Mouse (Mus musculus) bone marrow, adult 2 months (tissue): ENCODE results near the gene Rabgap1l. TPM values are rescaled to one million over a fixed set of nuclear protein-coding genes. Genes with fewer than 3 reads are reported as not detected.

Experiments used
- H3K27ac ChIP-seq: fragments of 200-500 bp; 2 replicates; pipeline ENCODE4 v1.5.1; 2012; ENCODE audit warnings: low read depth, mild to moderate bottlenecking, control low read depth, inconsistent platforms, low read length; ENCODE audit not compliant: control insufficient read depth, poor library complexity, insufficient read depth
- H3K4me1 ChIP-seq: fragments of 200-500 bp; 2 replicates; pipeline ENCODE4 v1.6.1; 2011; ENCODE audit warnings: low read length; ENCODE audit not compliant: control insufficient read depth, insufficient read depth
- H3K4me3 ChIP-seq: fragments of 200-500 bp; replicated peaks from 2 replicates; pipeline ENCODE3; 2011; ENCODE audit warnings: mild to moderate bottlenecking, low read depth, low read length, control low read depth; ENCODE audit not compliant: control insufficient read depth
- CTCF ChIP-seq: fragments of 200-500 bp; IDR thresholded peaks from 2 replicates; pipeline ENCODE4 v1.5.1; 2011; ENCODE audit warnings: low read length, control low read depth; ENCODE audit not compliant: control insufficient read depth, insufficient read depth
- POLR2A ChIP-seq: fragments of 200-500 bp; IDR thresholded peaks from 2 replicates; pipeline ENCODE4 v1.6.1; 2011; ENCODE audit warnings: low read depth, mild to moderate bottlenecking, control low read depth, low read length, borderline replicate concordance; ENCODE audit not compliant: control insufficient read depth
- WGBS: fragments of 180-500 bp; shearing (Covaris S2); methylation state at CpG from one replicate; pipeline ENCODE4 v1.1.7; 2018; 5-methylcytosine and 5-hydroxymethylcytosine counted together
- polyA plus RNA-seq: library from polyadenylated mRNA; stranded (reverse); fragments of >200 nt; gene quantifications from 2 replicates; pipeline ENCODE4 v1.2.4, GENCODE M21; 2011; ENCODE audit warnings: low replicate concordance; ENCODE audit not compliant: missing spikeins, insufficient read depth, insufficient read length

Gene Rabgap1l
- polyA plus RNA-seq, 1 experiment: 73.4 TPM

DNA sequence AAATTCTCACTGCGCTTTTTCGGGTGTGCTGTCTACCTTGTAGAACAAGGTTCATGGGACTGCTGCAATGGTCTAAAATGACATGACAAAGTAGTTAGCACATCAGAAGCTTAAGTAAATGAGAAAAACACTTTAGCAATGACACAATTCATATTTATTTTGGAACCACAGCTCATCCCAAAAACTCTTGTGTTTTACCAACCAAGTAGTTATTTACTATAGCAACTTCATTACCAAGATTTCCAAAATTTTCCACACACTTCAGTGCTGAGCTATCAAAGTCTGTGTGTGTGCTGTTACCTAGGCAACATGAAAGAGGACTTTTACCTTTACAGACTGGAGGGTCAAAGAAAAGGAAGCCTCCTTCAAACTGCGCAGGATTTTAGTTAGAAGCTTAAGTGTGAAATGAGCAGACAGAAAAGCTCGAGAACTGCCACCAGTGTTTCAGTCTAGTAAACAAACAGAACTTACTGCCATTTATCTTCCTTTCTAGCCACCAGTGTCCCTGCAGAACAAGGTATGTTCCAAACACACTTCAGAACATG lies 7.3 kb downstream of the Rabgap1l start:
- TF ChIP-seq CTCF (no peak), POLR2A (no peak)
- H3K4me3 ChIP-seq: no peak overlapping the region
- no peak overlapping the region for H3K27ac ChIP-seq
- WGBS: 84% methylated on average over 4 of the region's 4 CpGs
- H3K4me1 ChIP-seq: no peaks in the 10 kb centered on the region

DNA sequence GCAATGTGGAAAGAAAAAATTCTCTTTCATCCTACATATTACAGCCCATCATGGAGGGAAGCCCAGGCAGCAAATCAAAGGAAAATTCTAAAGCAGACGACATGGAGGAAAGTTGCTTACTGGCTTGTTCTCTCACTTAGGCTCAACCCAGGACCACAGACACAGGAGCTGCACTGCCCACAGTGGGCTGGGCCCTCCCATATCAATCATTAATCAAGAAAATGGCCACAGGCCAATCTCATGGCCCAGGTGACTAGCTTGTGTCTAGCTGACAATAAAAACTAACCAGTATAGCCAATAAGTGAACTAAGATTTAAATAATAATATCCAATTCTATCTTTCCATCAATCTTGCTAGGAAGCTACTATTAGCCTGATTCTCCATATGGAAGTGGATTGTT lies 8.9 kb downstream of the Rabgap1l start:
- WGBS: 82% methylated on average over 1 of the region's 1 CpGs
- Histone ChIP-seq H3K4me3 (no peak overlapping the region), H3K4me1 (no peaks in the 10 kb centered on the region), H3K27ac (no peak overlapping the region)
- TF ChIP-seq CTCF (no peak), POLR2A (no peak)

DNA sequence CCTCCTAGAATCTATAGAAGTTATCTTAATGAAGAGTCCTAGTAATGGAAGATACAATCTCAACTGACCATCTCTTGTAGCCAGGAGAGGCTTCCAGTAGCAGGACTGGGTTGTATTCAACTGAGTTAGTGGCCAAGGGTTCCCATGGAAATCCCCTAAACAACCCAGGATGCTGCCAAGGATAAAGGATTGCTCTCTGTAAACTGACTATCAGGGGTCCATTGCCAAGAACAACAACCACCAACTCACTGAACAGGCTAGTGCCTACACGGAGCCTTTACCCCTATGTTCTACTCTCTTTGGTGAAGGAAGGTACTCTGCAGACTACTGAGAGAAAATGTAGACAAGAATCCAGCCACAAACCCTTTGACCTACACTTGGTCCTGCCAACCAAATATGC lies 18.8 kb downstream of the Rabgap1l start:
- Histone ChIP-seq H3K4me3 (no peak overlapping the region), H3K4me1 (no peaks in the 10 kb centered on the region), H3K27ac (no peak overlapping the region)
- TF ChIP-seq CTCF (no peak), POLR2A (no peak)
- WGBS: 87% methylated on average over 1 of the region's 1 CpGs

DNA sequence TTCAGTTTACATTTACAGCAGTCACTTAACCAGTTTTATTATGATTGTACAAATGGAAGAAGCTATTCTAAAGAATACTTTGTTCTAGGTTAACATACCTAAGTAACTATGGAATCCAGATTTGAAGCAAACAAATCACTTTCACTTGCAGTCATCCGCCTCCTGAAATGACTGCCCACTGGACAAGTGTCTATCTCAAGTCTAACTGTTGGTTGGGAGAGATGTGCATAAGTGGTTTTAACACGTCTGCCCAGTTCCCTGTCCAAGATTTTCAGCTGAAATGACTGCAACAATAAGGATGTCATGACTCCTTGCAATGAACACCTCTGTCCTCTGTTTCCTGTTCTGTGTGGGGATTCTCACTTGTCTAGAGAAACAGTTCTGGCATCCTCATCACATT lies 27.4 kb downstream of the Rabgap1l start:
- no peak overlapping the region for H3K27ac ChIP-seq
- TF ChIP-seq POLR2A: no peak
- TF ChIP-seq CTCF: no peak
- no peak overlapping the region for H3K4me3 ChIP-seq
- no peaks in the 10 kb centered on the region for H3K4me1 ChIP-seq
- WGBS: 78% methylated on average over 2 of the region's 2 CpGs

DNA sequence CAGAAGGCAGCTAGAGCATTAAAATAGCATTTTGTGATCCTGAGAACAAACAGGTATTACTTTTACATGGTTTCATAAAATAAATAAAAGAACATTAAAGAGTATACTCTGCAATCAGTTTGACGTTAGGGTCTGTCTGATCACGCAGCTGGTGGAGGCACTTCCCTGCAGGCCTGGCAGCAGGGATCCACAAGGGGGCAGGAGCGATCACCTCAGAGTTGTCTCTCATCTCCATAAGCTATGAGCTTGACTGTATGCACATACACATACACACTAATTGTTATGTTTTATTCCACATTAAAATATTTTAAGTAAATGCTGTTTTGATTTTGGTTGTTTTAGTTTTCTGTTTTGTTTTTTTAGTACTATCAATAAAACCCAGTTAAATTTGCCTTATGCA lies 34.8 kb downstream of the Rabgap1l start:
- TF ChIP-seq CTCF: peak; percentile 85
- no peak for TF ChIP-seq POLR2A
- no peaks in the 10 kb centered on the region; the same call in 1 of the 2 replicates for H3K4me1 ChIP-seq
- 32% methylated on average over 3 of the region's 3 CpGs for WGBS
- H3K27ac ChIP-seq: no peak overlapping the region
- H3K4me3 ChIP-seq: no peak overlapping the region

DNA sequence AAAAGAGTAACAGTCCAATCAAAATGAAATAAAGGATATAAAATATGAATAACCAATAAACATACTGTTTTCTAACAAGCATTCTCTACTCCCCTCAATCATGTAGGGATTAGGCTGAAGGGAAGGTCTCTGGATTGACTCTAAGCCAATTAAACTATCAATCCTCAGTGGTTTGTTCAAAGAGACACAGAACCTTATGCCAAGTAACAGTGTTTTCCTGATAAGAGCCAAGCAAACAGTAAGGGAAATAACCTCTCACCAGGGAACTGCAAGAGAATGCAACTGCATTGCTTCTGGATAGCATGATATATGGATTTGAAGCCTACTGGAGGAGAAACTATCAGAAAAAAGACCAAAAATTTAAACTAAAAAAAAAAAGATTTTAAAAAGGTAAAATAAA lies 37.7 kb downstream of the Rabgap1l start:
- Histone ChIP-seq H3K4me1 (no peaks in the 10 kb centered on the region; the same call in 1 of the 2 replicates), H3K27ac (no peak overlapping the region)
- TF ChIP-seq POLR2A (no peak), CTCF (no peak)

DNA sequence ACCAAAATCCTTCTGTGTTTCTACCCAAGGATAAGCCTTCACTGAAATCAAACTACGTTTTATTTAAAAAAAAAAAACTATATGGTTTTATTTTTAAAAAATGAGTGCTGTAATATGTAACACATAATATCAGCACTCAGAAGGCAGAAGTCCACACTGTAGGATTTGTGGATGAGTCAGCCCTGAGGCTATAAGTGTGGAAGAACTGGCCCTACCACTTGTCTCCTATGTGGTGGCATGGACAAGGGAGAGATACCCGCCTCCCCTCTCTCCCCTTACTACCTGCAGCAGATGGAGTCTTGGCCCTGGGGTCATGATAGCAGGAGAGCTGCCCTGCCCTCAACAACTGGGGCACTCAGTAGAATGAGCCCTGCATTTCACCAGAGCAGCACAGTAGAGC lies 42.4 kb downstream of the Rabgap1l start:
- Histone ChIP-seq H3K4me1 (no peaks in the 10 kb centered on the region), H3K4me3 (no peak overlapping the region), H3K27ac (no peak overlapping the region)
- no peak for TF ChIP-seq POLR2A
- no peak for TF ChIP-seq CTCF
- 73% methylated on average over 2 of the region's 2 CpGs for WGBS

More for the DNA sequence above, 37.7 kb downstream of the Rabgap1l start:
- no peak overlapping the region for H3K4me3 ChIP-seq

DNA sequence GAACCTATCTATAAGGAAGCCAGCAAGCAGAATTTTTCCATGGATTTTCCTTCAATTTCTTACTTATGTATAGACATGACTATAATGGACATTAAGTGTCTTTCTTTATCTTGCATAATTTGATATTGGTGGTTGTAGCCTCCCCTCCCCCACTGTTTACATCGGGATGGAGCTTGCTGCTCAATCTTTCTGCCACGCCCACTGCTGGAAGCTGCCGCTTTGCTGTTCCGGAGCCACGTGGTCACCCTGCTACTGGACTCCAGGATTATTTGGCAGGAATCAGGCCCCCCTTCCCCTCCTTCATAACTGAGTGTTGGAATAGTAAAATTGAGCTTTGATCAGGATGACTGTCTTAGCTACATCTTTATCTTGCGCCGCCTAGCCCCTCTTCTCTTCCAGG lies 46.2 kb downstream of the Rabgap1l start:
- 75% methylated on average over 7 of the region's 7 CpGs for WGBS
- H3K27ac ChIP-seq: no peak overlapping the region
- no peak for TF ChIP-seq CTCF
- TF ChIP-seq POLR2A: no peak
- no peak overlapping the region for H3K4me3 ChIP-seq
- H3K4me1 ChIP-seq: no peaks in the 10 kb centered on the region

DNA sequence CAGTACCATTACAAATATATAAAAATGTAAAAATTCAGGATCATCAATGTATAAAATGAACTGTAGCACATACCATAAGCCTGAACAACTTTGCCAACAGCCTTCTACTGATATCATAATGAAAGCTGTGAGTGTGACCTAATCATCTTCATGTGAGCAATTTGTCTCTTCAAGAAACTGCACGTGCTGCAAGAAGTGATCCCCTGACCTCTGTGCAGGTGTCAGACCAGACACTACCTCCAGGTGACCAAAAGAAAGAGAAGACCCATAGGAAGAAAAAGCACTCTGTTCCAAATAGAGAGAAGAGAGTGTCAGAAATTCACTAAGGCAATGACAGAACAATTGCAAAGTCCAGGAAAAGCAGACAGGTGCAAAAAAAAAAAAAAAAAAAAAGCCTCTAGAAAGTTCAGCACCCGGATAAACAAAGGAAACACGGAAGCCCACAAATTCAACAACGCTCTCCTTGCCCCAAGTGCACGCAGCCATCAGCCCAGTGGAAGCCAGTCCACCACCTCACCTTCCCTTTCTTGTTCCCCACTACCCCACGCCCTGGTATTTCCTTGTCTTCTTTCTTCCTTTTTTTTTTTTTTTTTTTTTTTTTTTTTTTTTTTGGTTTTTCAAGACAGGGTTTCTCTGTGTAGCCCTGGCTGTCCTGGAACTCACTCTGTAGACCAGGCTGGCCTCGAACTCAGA lies 47.6 kb downstream of the Rabgap1l start:
- WGBS: 65% methylated on average over 7 of the region's 7 CpGs
- Histone ChIP-seq H3K27ac (no peak overlapping the region), H3K4me3 (no peak overlapping the region), H3K4me1 (no peaks in the 10 kb centered on the region)
- no peak for TF ChIP-seq CTCF
- no peak for TF ChIP-seq POLR2A
